Mouse (Mus musculus) erythroblast, embryonic 14.5 days (primary cell): ENCODE results near the gene Thy1.

Experiments
- GATA1 ChIP-seq: IDR thresholded peaks from 2 replicates; pipeline ENCODE4 v1.6.1; 2012; ENCODE audit warnings: low read length, inconsistent platforms, mixed read lengths
- TAL1 ChIP-seq: IDR thresholded peaks from 3 replicates; pipeline ENCODE4 v1.6.1; 2012; ENCODE audit warnings: low read length, inconsistent platforms, mixed read lengths

GRCm38 (mm10) chr9:43998851-43999250, 44.3 kb upstream of the Thy1 start:
- TF ChIP-seq GATA1: no peak
- no peak for TF ChIP-seq TAL1
